Mouse (Mus musculus) G1E-ER4 (cell line): ENCODE measurements around the gene Thsd4. TPM values are rescaled to one million over a fixed set of nuclear protein-coding genes. Genes with fewer than 3 reads are reported as not detected.
A peak's percentile ranks its signal among the peaks of the same experiment; 100 is the strongest.

Experiments
- GATA1 ChIP-seq: IDR thresholded peaks from one replicate; pipeline ENCODE4 v1.8.0; 2012; ENCODE audit warnings: low read length, inconsistent platforms
- polyA plus RNA-seq: library from polyadenylated mRNA; stranded (reverse); fragments of >175 nt; gene quantifications from 2 replicates; pipeline ENCODE4 v1.2.3, GENCODE M21; 2012

Thsd4 gene
- polyA plus RNA-seq, 1 experiment: 13.1 TPM

DNA sequence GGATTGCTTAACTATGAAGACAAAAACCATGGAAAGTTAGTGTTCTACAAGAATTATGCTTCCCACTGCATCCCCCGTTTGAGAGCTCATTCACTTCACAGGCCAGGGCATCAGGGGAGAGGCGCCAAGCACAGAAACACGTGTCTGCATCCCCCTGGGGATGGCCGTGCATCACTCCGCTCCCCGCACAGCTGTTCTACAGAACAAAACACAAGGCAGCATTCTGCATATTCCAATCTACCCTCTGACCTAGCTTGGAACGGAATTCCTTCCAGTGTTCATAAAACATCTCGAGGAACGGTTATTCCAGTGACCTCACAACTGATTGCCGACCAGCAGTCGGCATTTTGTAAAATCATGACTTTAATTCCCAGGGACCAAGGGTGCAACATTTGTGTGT lies 240.6 kb downstream of the Thsd4 start:
- no peak for TF ChIP-seq GATA1

GRCm38 (mm10) chr9:60280786-60281185 lies 241.1 kb downstream of the Thsd4 start:
- no peak for TF ChIP-seq GATA1

GRCm38 (mm10) chr9:60279556-60279955 lies 242.3 kb downstream of the Thsd4 start:
- peak; percentile 92 for TF ChIP-seq GATA1

GRCm38 (mm10) chr9:60276351-60276750 lies 245.5 kb downstream of the Thsd4 start:
- TF ChIP-seq GATA1: no peak

- TF ChIP-seq GATA1: no peak
These were observed 246.3 kb downstream of the Thsd4 start for GRCm38 (mm10) chr9:60275410-60276159.

DNA sequence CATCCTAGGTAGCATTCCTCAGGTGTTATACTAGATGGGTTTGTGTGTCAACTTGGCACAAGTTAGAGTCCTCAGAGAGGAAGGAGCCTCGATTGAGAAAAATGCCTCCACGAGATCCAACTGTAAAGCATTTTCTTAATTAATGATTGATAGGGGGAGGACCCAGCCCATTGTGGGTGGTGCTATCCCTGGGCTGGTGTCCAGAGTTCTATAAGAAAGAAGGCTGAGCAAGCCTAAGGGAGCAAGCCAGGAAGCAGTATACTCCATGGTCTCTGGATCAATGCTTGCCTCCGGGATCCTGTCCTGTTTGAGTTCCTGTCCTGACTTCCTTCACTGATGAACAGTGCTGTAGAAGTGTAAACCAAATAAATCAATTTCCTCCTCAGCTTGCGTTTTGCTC lies 247.3 kb downstream of the Thsd4 start:
- TF ChIP-seq GATA1: no peak

GRCm38 (mm10) chr9:60271940-60272339 lies 249.9 kb downstream of the Thsd4 start:
- no peak for TF ChIP-seq GATA1

DNA sequence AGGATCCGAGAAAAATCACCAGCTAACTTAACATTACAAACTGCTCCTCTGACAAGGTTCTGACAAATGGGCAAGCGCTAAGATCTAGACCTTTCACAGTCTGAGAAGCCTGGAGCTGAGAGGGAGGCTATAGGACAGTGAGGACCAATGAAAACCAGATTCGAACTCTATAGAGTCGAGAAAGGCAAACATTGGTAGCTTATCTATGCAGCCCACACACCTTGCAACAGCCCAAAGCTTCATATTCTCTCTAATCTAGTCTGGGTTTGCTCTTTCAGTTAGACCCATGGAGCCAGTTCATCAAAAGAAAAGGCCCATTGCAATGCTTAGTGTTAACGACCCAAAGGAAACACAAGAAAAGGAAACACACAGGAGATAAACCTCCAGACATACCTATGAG lies 252.0 kb downstream of the Thsd4 start:
- peak; percentile 15 for TF ChIP-seq GATA1

GRCm38 (mm10) chr9:60267273-60267626 lies 254.6 kb downstream of the Thsd4 start:
- no peak for TF ChIP-seq GATA1

GRCm38 (mm10) chr9:60266583-60267272 lies 255.1 kb downstream of the Thsd4 start:
- TF ChIP-seq GATA1: no peak

DNA sequence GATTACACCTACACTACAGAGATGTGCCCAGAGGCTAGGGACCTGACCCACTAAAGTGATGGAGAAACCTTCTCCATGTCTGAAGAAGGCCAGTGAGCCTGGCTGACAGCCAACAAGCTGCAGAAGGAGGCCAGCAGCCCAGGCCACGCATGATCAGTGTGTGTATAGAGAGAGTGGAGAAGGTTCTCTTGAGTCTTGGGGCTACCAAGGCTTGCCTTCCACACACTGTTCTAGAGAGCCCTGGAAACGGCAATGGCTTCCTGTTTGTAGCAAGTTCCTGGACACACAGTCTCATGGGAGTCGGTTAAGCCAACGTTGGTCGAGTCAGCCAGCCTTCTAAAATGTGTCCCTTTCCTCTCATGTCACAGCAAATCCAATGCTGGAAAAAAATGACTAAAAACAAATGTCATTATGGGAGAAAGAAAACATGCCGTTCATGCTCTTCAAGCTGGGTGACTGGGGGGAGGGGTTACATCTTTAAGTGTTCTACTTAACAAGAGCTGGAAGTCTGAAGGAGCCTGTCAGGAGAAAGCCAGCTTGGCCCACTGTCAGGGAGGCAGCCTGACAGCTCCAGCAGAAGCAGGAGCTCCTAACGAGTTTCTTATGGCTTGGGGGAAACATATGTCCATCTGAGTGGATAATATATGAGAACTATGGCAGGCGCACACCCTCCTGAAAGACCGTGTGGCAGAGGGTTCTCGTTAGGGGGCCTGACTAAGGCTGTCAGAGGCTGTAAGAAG lies 257.1 kb downstream of the Thsd4 start:
- no peak for TF ChIP-seq GATA1

DNA sequence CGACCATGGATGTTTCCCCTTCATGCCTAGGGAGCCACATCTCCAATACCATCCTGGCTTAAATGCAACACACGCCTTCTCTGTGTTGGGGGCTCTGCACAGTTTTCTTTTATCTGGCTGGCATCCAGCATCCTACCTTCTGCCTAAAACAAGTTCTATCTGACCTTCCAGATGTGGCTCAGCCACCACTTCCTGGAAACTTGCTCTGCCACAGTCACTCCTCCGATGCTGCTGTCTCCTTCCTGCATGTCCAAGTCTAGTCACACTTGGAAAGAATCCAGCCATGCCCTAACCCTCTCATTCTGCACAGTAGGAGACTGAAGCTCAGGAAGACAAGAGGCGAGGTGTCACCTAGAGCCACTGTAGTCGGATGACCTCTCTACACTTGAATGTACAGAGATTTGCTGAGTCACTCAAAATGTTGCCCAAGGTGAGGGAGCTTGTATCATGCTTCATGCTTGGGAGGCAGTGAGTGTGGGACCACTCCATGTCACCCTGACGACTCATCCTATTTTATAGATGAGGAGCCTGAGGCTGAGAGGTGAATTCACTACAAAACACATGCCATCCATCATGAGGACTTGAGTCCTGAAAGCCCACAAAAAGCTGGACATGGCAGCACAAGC lies 259.2 kb downstream of the Thsd4 start:
- no peak for TF ChIP-seq GATA1

GRCm38 (mm10) chr9:60259626-60260025 lies 262.2 kb downstream of the Thsd4 start:
- no peak for TF ChIP-seq GATA1

DNA sequence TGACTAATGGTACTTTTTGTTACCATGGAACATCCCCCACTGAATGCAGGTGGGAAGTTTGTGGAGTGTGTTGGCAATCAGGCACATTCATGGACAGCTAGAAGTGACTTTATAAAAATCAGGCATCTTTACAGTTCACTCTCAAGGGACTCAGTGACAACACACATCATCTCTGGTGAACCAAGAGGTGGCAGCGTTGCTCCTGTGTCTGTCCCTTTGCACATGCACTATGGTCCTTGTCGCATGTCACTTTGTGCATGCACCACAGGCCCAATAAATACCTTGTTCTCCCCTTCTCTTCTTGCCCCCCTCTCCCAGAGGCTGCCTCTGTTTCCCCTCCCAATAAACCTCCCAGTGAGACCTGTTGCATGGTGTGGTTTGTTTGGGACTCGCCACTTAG lies 270.1 kb downstream of the Thsd4 start:
- no peak for TF ChIP-seq GATA1

DNA sequence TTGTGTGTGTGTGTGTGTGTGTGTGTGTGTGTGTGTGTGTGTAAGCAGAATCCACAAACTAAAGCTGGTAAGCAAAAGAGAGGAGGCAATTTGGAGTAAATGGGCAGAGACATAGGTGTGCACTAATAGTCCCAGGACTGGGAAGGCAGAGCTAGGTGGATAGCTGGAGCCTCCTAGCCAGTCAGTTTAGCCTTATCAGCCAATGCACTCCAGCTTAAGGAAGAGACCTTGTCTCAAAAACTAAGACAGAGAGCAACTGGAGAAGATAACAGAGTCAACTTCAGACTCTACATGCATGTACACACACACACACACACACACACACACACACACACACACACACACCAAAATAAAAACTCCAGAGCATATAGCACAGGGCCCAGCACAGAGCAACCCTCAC lies 271.4 kb downstream of the Thsd4 start:
- TF ChIP-seq GATA1: no peak

DNA sequence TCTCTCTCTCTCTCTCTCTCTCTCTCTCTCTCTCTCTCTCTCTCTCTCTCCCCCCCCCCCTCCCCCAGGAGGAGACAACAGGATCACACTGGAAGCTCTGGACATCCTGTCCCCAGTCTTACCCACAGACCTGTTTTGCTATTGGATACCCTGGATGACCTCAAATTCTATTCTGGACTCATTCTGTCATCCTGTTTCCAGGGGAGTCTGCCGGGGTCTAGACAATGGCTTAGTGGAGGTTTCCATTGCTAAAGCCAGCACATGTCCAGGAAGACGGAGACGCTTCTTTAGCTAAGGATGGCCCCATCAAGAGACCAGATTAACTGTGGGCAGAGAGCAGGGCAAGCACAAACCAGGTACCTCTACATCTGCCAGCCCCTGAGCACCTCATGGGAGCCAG lies 273.8 kb downstream of the Thsd4 start:
- no peak for TF ChIP-seq GATA1
